Mouse (Mus musculus) adrenal gland, adult 8-10 months (tissue): ENCODE measurements around the gene 4931440F15Rik. TPM values are rescaled to one million over a fixed set of nuclear protein-coding genes. Genes with fewer than 3 reads are reported as not detected.

Experiments used
- DNase-seq: peaks from one replicate; pipeline ENCODE4 v3.0.0; 2022
- total RNA-seq, 4 experiments: library from RNA; stranded (reverse); gene quantifications; 2 replicates each; pipeline ENCODE4 v1.2.4; 2022

Gene 4931440F15Rik
- total RNA-seq, 4 experiments from 2014 or later = 0.35 to 1.0 (median 0.85) TPM

DNA sequence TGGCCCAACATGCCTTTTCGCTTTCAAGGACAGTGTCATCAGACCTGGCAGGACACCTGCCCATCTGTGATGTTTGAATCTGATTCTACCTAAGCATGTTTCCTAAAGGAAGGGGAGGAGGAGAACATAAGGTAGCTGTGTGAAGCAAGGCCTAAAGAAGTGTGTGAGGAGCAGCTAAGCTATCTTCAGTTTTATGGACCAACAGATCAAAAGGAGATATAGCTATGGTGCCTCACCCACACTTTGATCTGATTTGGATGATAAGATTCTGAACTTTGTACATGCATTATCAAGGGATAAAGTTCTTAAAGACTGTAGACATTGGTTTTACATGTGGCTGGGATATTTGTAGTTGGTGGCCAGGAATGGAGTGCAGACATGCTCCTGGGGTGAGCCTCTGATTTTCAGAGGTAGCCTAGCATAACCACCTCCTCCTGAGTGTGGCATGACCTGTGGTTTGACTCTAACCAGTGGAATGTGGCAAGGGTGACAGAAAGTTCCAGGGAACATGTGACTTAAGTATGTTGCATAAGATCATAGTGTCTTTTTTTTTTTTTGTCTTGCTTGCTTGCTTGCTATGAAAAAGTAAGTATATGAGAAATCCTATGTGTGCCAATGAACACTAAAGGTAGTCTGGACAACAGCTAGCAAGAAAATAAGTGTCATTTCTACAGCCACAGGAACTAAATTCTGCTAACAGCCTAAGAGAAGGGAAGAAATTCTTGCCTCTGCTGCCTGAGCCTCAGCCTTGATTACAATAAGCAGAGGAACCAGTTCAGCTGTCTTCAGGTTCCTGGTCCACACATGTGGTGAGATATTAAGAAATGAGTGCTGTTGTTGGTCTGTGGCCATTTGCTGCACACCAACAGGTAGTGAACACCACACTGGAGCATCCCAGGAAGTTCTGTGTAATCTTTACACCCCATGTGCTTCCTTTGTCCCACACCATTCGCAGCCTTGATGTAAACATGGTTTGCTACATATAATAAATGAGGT is 23.7 kb downstream of the 4931440F15Rik start:
- no peak for DNase-seq

GRCm38 (mm10) chr11:29799839-29800238 is 25.6 kb downstream of the 4931440F15Rik start:
- DNase-seq = no peak

DNA sequence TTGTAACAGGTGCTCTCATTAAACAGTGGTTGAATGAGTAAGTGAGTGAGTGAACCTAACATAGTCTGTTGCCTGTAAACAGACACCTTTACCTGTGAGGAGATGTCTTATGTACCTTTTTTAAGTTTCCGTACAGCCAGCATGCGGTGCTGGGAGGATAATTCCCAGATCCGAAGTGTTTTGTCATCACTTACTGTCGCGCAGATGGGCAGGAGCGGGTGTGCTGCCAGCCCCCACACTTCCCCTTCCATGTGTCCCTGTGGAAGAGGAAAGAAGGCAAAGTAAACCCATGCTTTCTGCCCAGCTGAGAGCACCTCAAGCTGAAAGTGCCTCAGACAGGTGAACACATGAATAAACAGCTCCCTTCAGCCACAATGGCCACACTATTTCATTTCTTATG is 30.4 kb downstream of the 4931440F15Rik start:
- no peak for DNase-seq

- no peak for DNase-seq
Measured at GRCm38 (mm10) chr11:29794475-29794874, 31.0 kb downstream of the 4931440F15Rik start.

DNA sequence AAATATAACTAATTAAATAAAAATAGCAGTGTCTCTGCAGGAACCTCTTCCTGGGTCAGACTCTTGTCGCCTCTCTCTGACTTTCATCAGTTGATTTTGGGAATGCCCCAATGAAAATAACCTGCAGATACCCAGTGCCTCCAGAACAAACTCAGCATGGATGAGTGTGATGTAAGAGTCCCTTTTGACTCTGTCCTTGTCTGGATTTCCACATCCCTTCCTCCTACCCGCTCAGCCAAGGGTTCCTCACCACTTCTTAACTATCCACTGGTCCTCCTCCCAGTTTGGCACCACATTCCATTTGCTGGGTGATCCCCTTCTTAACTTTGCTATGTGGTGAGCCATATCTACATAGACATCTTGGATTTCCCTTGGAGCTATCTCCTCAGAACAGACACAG is 34.7 kb downstream of the 4931440F15Rik start:
- no peak for DNase-seq

GRCm38 (mm10) chr11:29788921-29789638 is 36.4 kb downstream of the 4931440F15Rik start:
- no peak for DNase-seq

DNA sequence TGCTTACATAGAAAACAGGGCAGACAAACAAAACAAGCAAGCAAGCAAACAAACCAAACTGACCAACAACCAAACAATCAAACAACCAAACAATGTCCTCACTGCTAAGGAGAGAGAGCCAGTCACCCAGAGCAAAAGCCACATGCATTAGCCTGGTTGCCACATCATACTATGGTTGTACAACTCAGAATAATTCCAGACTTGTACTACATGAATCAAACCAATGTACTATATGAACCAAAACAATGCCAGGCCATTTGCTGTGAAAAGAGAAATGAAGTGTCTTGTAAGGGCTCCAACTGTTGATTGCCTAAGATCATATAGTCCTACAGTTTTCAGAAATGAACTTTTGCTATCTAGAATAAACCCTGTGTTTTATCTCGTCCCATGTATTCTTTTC is 37.0 kb downstream of the 4931440F15Rik start:
- no peak for DNase-seq

DNA sequence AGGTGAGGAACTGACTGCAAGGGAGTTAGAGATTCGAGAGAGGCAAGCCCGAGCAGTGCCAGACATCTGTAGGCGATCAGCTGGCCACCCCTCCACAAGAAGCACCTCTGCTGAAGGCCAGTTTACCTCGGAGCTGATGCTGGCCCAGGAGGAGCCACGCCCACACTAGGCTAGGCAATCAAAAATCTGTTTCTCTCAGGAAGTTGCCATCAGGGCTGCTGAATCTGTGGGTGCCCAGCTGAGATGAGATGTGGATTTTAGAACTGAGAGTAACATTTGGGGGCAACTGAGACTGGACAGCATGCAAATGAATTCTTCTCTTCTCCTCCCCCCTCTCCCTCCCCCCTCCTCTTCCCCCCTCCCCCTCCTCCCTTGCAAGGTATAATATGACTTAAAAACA is 38.0 kb downstream of the 4931440F15Rik start:
- no peak for DNase-seq

DNA sequence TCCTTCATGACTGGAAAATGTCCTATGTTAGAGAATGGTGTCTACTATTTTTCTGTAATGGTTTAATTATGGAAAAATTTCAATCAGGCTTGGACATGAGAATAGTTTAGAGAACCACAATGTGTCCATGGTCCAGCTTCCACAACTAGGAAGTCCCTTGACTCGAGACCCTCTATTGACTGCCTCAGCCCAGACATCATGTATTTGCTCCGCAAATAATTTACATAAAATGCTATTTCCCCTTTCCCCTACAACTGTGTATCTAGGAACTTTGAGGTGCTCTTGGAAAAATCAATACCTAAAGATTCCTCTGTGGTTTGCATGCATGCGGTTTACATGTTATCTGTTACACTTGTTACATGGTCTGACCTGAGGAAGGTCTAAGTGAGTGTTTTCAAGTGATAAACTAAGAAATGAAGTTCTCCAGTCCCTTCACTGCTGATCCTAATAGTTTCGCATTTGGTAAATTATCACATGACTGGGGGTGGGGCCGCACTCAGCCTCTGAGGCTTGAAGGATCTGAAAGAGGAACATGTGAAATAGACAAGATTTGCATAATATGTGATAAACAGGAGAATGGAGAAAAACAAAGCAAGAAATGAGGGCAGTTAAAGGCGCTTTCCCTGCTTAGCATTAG is 38.8 kb downstream of the 4931440F15Rik start:
- no peak for DNase-seq

DNA sequence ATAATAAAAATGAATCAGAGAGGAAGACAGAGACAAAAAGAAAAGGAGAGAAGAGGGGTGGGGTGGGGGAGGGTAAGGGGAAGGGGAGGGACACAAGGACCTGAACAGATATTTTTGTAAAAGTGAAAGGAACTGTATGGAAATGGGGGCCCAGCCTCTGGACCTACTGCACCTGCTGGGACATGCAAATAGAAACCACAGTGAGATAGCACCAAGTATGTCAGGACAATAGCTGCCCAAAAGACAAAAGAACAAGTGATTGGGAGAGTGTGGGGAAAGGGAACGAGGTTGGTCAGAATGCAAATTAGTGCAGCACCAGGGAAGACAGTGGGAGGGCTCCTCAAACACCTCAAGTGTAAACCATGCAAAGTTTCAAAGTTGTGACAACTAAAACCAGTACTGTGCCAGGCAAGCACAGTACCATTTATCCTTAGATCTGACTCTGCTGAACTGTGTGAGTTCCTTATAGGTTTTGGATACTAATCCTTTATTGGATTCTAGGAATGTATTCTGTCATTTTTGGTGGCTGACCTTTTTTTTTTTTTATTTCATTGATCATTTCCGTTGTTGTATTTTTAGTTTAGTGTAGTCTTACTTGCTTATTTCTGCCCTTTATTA is 46.0 kb downstream of the 4931440F15Rik start:
- DNase-seq = no peak

DNA sequence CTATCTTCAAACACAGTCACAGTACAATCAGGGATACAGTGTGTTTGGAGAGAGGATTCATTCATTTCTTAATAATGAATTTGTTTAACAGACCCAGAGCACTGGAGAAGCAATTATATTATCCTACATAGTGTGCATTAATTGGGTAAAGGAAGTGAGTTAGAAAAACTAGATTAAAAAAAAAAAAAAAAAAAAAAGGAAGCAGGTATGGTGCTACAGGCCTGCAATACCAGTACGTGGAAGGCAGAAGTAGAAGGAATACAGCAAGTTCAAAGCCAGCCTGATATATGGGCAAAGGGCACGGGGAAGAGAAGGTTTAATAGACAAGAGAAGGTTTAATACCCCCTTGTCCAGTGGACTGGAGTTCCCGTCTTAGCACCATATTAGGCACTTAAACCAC is 46.5 kb downstream of the 4931440F15Rik start:
- no peak for DNase-seq

DNA sequence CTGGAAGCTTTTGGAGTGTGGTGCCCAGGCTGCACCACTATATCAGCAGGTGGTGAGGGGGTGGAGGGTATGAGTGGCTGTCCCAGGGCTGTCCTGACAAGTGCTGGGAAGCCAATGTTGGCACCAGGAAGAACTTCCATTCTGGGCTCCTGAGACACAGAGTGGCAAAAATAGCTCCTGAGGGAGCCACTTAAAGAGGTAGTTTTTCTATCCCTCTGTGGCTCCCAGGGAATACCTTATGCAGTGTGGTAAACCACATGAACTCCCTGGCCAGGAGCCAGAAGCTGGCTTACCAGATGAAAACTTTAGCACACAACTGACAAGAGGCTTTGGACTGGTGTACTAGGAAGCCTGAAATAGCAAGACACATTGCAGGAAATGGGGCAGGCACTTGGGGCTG is 47.5 kb downstream of the 4931440F15Rik start:
- no peak for DNase-seq

- DNase-seq = no peak
Measured at GRCm38 (mm10) chr11:29774760-29775159, 50.7 kb downstream of the 4931440F15Rik start.

DNA sequence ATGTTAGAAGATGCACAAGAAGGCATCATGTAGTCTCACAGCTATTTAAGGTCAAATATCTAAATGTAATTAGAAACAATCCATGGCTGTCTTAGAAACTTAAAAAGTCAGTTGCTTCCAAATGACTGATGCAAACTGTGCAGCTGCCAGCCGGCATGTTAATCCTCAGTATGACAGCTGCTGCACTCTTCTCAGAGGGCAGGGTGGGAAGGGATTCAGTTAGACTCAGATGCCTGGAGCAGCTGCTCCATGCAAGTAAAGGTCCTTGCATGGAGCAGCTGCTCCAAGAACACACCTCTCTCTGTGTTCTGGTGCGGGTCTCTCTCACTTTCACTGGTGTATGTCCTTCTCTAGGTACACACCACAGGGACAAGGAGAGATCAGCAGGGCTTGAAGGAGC is 51.2 kb downstream of the 4931440F15Rik start:
- no peak for DNase-seq

Other genes with a start within 250 kb of the 4931440F15Rik start
- 100 to 1,000 TPM; 226 to 575 (median 412) TPM for gene Rtn4, start 132.7 kb downstream of the 4931440F15Rik start, total RNA-seq
- gene Eml6, start 200.4 kb upstream of the 4931440F15Rik start, total RNA-seq = 10 to 100 TPM in 1 of 4 experiments, 1 to 10 TPM in 3; 3.8 to 11.4 (median 7.0) TPM